26 mouse cellular contexts compared by ENCODE assay signal in genomic region chr6:111424737-111425136, GRCm38 (mm10).
DNase-seq lines count a peak whose midpoint lies in the region; ATAC-seq and TF ChIP-seq lines count a peak whose summit lies in the region.
"Had no signal": no experiment of that assay in that cellular context is flagged by ENCODE, and none has a peak within 500 bp of the region (broad histone marks: within the 10 kb centered on the region; RNA-seq: fewer than 3 reads in every experiment).

No protein-coding gene starts in this region.

- H3K9ac ChIP-seq in forebrain, embryonic 15.5 days (replicated peaks): no peak overlapping the region
- no peak overlapping the region for H3K9ac ChIP-seq in forebrain, postnatal 0 days
- no peak overlapping the region for H3K9ac ChIP-seq in neural tube, embryonic 14.5 days (replicated peaks; ENCODE audit: low read depth, low read length)
- no peak overlapping the region for H3K9ac ChIP-seq in neural tube, embryonic 15.5 days (replicated peaks)
- no peak overlapping the region for H3K9ac ChIP-seq in hindbrain, postnatal 0 days (replicated peaks; ENCODE audit: low read length)
- H3K9ac ChIP-seq: embryonic facial prominence, embryonic 15.5 days; heart, embryonic 12.5 days; limb, embryonic 12.5 days; liver, postnatal 0 days; midbrain, embryonic 12.5 days had no signal

- H3K27ac ChIP-seq in forebrain, embryonic 15.5 days (replicated peaks): no peak overlapping the region
- no peak overlapping the region for H3K27ac ChIP-seq in forebrain, postnatal 0 days (ENCODE audit: low read depth, low read length)
- 0 out of 2 replicates have a peak overlapping the region, but pooled peaks have one; percentile 14 for H3K27ac ChIP-seq in layer of hippocampus, adult 2 months
- H3K27ac ChIP-seq in neural tube, embryonic 14.5 days (ENCODE audit: low read depth, low read length): no peak overlapping the region
- no peak overlapping the region for H3K27ac ChIP-seq in neural tube, embryonic 15.5 days (replicated peaks)
- H3K27ac ChIP-seq in hindbrain, postnatal 0 days: no peak overlapping the region
- H3K27ac ChIP-seq: embryonic facial prominence, embryonic 15.5 days; limb, embryonic 12.5 days; midbrain, embryonic 12.5 days had no signal

- TF ChIP-seq CTCF in forebrain, postnatal 0 days (IDR thresholded peaks at IDR 0.05; ENCODE audit: low read depth): no peak
- no peak for TF ChIP-seq CTCF in layer of hippocampus, adult 2 months (conservative IDR thresholded peaks at IDR 0.05)
- TF ChIP-seq CTCF in hindbrain, postnatal 0 days (IDR thresholded peaks at IDR 0.05; ENCODE audit: low read depth): no peak

- intact Hi-C loops in heart, postnatal 14 days (cut with DNase I): no loop called here

- H3K36me3 ChIP-seq in forebrain, embryonic 15.5 days: no peaks in the 10 kb centered on the region
- no peaks in the 10 kb centered on the region for H3K36me3 ChIP-seq in forebrain, postnatal 0 days (ENCODE audit: insufficient read depth)
- H3K36me3 ChIP-seq in neural tube, embryonic 14.5 days (ENCODE audit: control insufficient read depth, insufficient read depth, low read length): no peaks in the 10 kb centered on the region
- no peaks in the 10 kb centered on the region for H3K36me3 ChIP-seq in neural tube, embryonic 15.5 days
- H3K36me3 ChIP-seq in hindbrain, postnatal 0 days (ENCODE audit: insufficient read depth, low read length): no peaks in the 10 kb centered on the region
- H3K36me3 ChIP-seq: embryonic facial prominence, embryonic 15.5 days; G1E; heart, embryonic 12.5 days; limb, embryonic 12.5 days; midbrain, embryonic 12.5 days had no signal

- DNase-seq in forebrain, postnatal 0 days: no peak
- DNase-seq in layer of hippocampus, adult 2 months (ENCODE audit: low spot score in 2 of 2): no peak
- DNase-seq in layer of hippocampus, adult 8-10 months (ENCODE audit: low spot score in 2 of 2): no peak
- DNase-seq in hindbrain, postnatal 0 days (ENCODE audit: low spot score): peak; percentile 64
- DNase-seq in heart, postnatal 14 days: no peak
- DNase-seq: adrenal gland, adult 2 months; B cell, adult 2 months; cerebellum, adult 8-10 months; gastrocnemius, postnatal 14 days; heart, adult 11 months; heart, postnatal 10 days; kidney, postnatal 10 days; liver, postnatal 0 days; thymus, postnatal 14 days had no signal

- H3K4me2 ChIP-seq in forebrain, embryonic 15.5 days (replicated peaks): no peak overlapping the region
- H3K4me2 ChIP-seq in forebrain, postnatal 0 days (ENCODE audit: low read depth): no peak overlapping the region
- H3K4me2 ChIP-seq in neural tube, embryonic 14.5 days (ENCODE audit: low read depth, low read length): no peak overlapping the region
- H3K4me2 ChIP-seq in neural tube, embryonic 15.5 days: no peak overlapping the region
- H3K4me2 ChIP-seq in hindbrain, postnatal 0 days (ENCODE audit: low read depth, low read length): no peak overlapping the region
- H3K4me2 ChIP-seq: embryonic facial prominence, embryonic 15.5 days; heart, embryonic 12.5 days; limb, embryonic 12.5 days; liver, embryonic 11.5 days; midbrain, embryonic 12.5 days had no signal

- peaks cover 4% of the 10 kb centered on the region; the same call in 1 of the 2 replicates for H3K4me1 ChIP-seq in forebrain, embryonic 15.5 days
- no peaks in the 10 kb centered on the region for H3K4me1 ChIP-seq in forebrain, postnatal 0 days (ENCODE audit: insufficient read depth)
- no peaks in the 10 kb centered on the region for H3K4me1 ChIP-seq in neural tube, embryonic 14.5 days (ENCODE audit: control insufficient read depth, insufficient read depth, low read length)
- H3K4me1 ChIP-seq in neural tube, embryonic 15.5 days: no peaks in the 10 kb centered on the region
- no peaks in the 10 kb centered on the region for H3K4me1 ChIP-seq in hindbrain, postnatal 0 days (ENCODE audit: insufficient read depth, low read length)
- H3K4me1 ChIP-seq: embryonic facial prominence, embryonic 15.5 days; heart, embryonic 12.5 days; limb, embryonic 12.5 days; midbrain, embryonic 12.5 days had no signal

- no peaks in the 10 kb centered on the region for H3K27me3 ChIP-seq in forebrain, embryonic 15.5 days
- H3K27me3 ChIP-seq in forebrain, postnatal 0 days (ENCODE audit: insufficient read depth, low read length): no peaks in the 10 kb centered on the region
- no peaks in the 10 kb centered on the region for H3K27me3 ChIP-seq in neural tube, embryonic 14.5 days (ENCODE audit: control insufficient read depth, insufficient read depth, low read length)
- no peaks in the 10 kb centered on the region for H3K27me3 ChIP-seq in neural tube, embryonic 15.5 days (replicated peaks)
- no peaks in the 10 kb centered on the region for H3K27me3 ChIP-seq in hindbrain, postnatal 0 days (ENCODE audit: insufficient read depth, low read length)
- H3K27me3 ChIP-seq: CH12.LX; embryonic facial prominence, embryonic 15.5 days; heart, embryonic 12.5 days; limb, embryonic 12.5 days; midbrain, embryonic 12.5 days had no signal

- ATAC-seq in forebrain, embryonic 15.5 days (replicated peaks): peak; percentile 77; the same call in 1 of the 2 replicates
- no peak for ATAC-seq in forebrain, postnatal 0 days
- ATAC-seq in neural tube, embryonic 14.5 days (ENCODE audit: low read depth): peak; percentile 63; the same call in 1 of the 2 replicates
- ATAC-seq in neural tube, embryonic 15.5 days (ENCODE audit: low FRiP score): no peak; the same call in 1 of the 2 replicates
- ATAC-seq in hindbrain, postnatal 0 days: 0 out of 2 replicates have a peak, but pooled peaks have one; percentile 76
- ATAC-seq: intestine, postnatal 0 days; liver, postnatal 0 days; lung, postnatal 0 days had no signal

- H3K9me3 ChIP-seq in forebrain, embryonic 15.5 days: no peaks in the 10 kb centered on the region
- no peaks in the 10 kb centered on the region for H3K9me3 ChIP-seq in forebrain, postnatal 0 days (ENCODE audit: low read length)
- H3K9me3 ChIP-seq in neural tube, embryonic 14.5 days (ENCODE audit: control insufficient read depth, low read length): no peaks in the 10 kb centered on the region
- H3K9me3 ChIP-seq in neural tube, embryonic 15.5 days (replicated peaks): no peaks in the 10 kb centered on the region
- no peaks in the 10 kb centered on the region for H3K9me3 ChIP-seq in hindbrain, postnatal 0 days (ENCODE audit: low read length)
- H3K9me3 ChIP-seq: embryonic facial prominence, embryonic 15.5 days; heart, embryonic 12.5 days; limb, embryonic 12.5 days; midbrain, embryonic 12.5 days had no signal

- 45% methylated on average over 1 of the region's 1 CpGs for WGBS in forebrain, embryonic 15.5 days
- WGBS in forebrain, postnatal 0 days: 53% methylated on average over 1 of the region's 1 CpGs
- 72% methylated on average over 1 of the region's 1 CpGs for WGBS in neural tube, embryonic 14.5 days
- WGBS in neural tube, embryonic 15.5 days: 77% methylated on average over 1 of the region's 1 CpGs
- 47% methylated on average over 1 of the region's 1 CpGs for WGBS in hindbrain, postnatal 0 days

- H3K4me3 ChIP-seq in forebrain, embryonic 15.5 days: no peak overlapping the region
- no peak overlapping the region for H3K4me3 ChIP-seq in forebrain, postnatal 0 days (ENCODE audit: low read depth, low read length)
- H3K4me3 ChIP-seq in layer of hippocampus, adult 2 months: no peak overlapping the region
- H3K4me3 ChIP-seq in neural tube, embryonic 14.5 days (ENCODE audit: low read depth, low read length): no peak overlapping the region
- H3K4me3 ChIP-seq in neural tube, embryonic 15.5 days (replicated peaks): no peak overlapping the region
- no peak overlapping the region for H3K4me3 ChIP-seq in hindbrain, postnatal 0 days (ENCODE audit: low read length)
- H3K4me3 ChIP-seq: embryonic facial prominence, embryonic 15.5 days; heart, embryonic 12.5 days; limb, embryonic 12.5 days; midbrain, embryonic 12.5 days had no signal

Comparison
In these comparisons a context has a peak if more than half of its experiments do, and no peak if none do; other contexts are left out.
1. ATAC-seq: peak in forebrain, embryonic 15.5 days (single experiment), neural tube, embryonic 14.5 days (single experiment) and hindbrain, postnatal 0 days (single experiment); none in forebrain, postnatal 0 days (single experiment) and neural tube, embryonic 15.5 days (single experiment).